Mouse (Mus musculus): ENCODE measurements around the gene Nf2.

- TF ChIP-seq POLR2A (IDR thresholded peaks at IDR 0.05; ENCODE audit: insufficient read depth, low read length) (no peak), CTCF (IDR thresholded peaks at IDR 0.05; ENCODE audit: low read depth, low read length) (no peak), EP300 (IDR thresholded peaks at IDR 0.05; ENCODE audit: insufficient read depth, low read depth, low read length) (no peak)
Measured at GRCm38 (mm10) chr11:4771756-4772155, 77.6 kb downstream of the Nf2 start.
